Mouse (Mus musculus): ENCODE data around the gene Clic5.

Gene Clic5

GRCm38 (mm10) chr17:44270043-44270442, 81.7 kb downstream of the Clic5 start:
- DNase-seq (ENCODE audit: low spot score): no peak

- DNase-seq (ENCODE audit: low spot score): no peak
These were observed 83.0 kb downstream of the Clic5 start for GRCm38 (mm10) chr17:44271426-44271825.

- DNase-seq (ENCODE audit: low spot score): no peak
These were observed 86.4 kb downstream of the Clic5 start for GRCm38 (mm10) chr17:44274804-44275203.

- no peak for DNase-seq (ENCODE audit: low spot score)
These were observed 99.9 kb downstream of the Clic5 start for GRCm38 (mm10) chr17:44288320-44288719.

GRCm38 (mm10) chr17:44297221-44297620, 108.8 kb downstream of the Clic5 start:
- no peak for DNase-seq (ENCODE audit: low spot score)

DNA sequence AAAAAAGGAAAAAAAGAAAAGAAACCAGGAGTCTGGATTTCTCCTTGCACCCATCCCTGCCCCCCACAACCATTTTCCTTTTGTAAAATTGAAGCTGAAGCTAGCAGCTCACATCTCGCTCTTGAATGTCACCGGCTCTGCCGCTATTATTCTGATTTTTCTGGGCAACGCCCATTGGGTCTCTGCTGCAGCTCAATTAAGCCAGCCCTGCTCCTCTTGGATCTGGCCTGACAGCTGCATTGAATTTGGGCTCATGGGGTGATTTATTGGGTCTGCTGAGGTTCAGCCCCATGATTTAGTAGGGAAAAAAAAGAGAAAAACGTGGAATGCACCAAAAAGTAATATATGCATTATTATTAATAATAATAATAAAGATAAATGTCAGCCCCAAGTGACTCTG, 111.9 kb downstream of the Clic5 start:
- DNase-seq (ENCODE audit: low spot score): peak; percentile 52

GRCm38 (mm10) chr17:44300723-44301122, 112.3 kb downstream of the Clic5 start:
- DNase-seq (ENCODE audit: low spot score): peak; percentile 74

DNA sequence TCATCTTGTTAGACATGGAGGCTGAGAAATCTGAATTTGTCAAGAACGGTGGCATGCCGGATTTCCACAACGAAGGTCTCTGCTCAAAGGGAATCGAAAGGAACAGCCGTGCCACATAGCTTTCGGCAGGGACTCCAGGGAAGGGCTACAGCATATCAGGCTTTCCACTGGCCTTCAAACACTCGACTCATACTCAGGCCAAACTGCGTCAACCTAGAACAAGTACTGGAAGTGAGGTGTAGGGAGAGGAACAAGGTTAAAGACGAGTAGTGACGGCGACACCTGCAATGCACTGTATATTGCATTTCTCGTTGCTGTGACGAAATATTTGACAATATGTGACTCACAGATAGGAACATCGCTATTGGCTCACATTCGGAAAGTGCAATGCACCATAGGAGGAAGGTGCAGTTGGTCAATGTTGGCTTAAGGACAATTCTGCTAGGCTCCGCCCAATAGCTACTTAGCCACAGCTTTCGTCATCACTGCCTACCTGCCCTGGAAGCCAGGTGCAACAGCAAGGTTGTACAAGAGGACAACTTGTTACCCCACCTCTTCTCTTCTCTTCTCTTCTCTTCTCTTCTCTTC, 112.9 kb downstream of the Clic5 start:
- no peak for DNase-seq (ENCODE audit: low spot score)

GRCm38 (mm10) chr17:44304076-44304475, 115.7 kb downstream of the Clic5 start:
- DNase-seq (ENCODE audit: low spot score): no peak

GRCm38 (mm10) chr17:44309914-44310622, 121.7 kb downstream of the Clic5 start:
- no peak for DNase-seq (ENCODE audit: low spot score)

- DNase-seq (ENCODE audit: low spot score): no peak
These were observed 136.9 kb downstream of the Clic5 start for GRCm38 (mm10) chr17:44325314-44325713.

DNA sequence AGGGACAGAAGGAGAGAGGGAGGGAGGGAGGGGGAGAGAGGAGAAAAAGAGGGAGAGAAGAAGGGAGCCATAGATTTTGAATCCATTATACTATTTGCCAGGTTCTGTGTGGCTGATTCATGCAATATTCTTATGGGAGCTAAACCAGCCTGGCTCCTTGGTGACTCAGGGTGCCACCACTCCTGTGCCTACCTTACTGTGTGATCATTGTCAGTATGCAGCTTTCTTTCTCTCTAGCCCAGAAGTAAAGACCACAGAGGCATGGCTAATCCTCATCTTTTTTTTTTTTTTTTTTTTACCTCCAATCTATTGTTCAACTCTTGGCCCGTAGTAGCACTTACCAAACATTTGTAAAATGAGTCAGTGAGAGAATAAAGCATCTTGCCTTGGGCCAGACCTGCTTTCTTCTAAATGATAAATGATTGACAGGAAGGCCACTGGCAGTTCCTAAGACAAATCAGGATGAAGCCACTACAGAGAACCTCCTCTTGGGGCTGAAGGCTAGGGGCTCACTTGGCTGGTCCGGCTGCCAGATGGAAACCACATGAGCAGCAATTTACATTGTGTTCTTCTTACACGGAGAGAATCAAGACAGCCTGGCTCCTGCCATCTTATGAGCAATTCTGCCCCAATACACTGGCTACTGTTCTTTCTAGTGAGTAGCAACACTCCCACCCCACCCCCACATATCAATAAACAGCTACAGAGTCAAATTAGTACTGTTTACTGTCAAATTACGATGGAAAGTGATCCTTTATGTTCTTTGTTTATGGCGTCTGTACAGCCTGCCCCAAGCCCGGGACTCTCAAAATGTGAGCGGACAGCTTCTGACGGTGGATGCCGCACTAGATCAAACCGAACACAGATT, 139.1 kb downstream of the Clic5 start:
- DNase-seq (ENCODE audit: low spot score): peak; percentile 46

DNA sequence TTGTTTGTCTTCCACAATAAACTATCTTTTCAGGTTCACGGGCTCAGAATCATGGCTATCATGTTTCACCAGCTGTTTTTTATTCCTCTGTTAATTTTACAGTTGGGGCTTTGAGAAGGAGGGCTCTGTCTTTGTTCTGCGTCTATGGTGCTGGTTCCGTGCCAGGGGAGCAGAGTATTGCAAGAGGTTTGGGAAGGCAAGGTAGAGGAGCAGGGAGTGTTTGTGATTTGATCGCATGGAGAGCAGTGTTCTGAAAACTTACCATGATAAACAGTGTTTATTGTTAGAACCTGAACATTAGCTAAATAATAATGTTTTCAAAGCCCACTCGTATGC, 139.7 kb downstream of the Clic5 start:
- DNase-seq (ENCODE audit: low spot score): no peak

Measured in embryo, embryonic 10 days (tissue).